Mouse (Mus musculus) B cell, adult 62 days (primary cell): ENCODE data around the gene Miip. TPM values are rescaled to one million over a fixed set of nuclear protein-coding genes. Genes with fewer than 3 reads are reported as not detected.

Source experiments
- total RNA-seq: library from RNA; stranded (reverse); gene quantifications from 4 replicates; pipeline ENCODE4 v1.2.4, GENCODE M21; 2023

The Miip gene
- 34.3 to 43.6 TPM (median 39.2 TPM) in 4 replicates for total RNA-seq

GRCm38 (mm10) chr4:147868450-147869031, at the start of gene Miip, which contains the start of gene Fv1:
Gene Miip, minus strand, starts transcription at chr4:147868816.
Gene Fv1, plus strand, starts transcription at chr4:147868979.

GRCm38 (mm10) chr4:147904313-147905089, 35.9 kb upstream of the Miip start, which contains the start of gene Mfn2:
Gene Mfn2, minus strand, starts transcription at chr4:147904704.

GRCm38 (mm10) chr4:147847614-147848583, 20.7 kb downstream of the Miip start, which contains the start of gene Zfp933:
Gene Zfp933, minus strand, starts transcription at chr4:147848366.

Other genes with a start within 250 kb of the Miip start
- 0.53 to 0.66 TPM in 2 of 4 replicates, not detected in the others for gene Zfp979, start 226.3 kb downstream of the Miip start, total RNA-seq
- gene Zfp534, start 166.3 kb downstream of the Miip start, total RNA-seq: 0.61 to 1.2 TPM (median 0.76 TPM) in 4 replicates
- 11.2 to 14.2 TPM (median 12.9 TPM) in 4 replicates for gene Zfp984, start 59.0 kb downstream of the Miip start, total RNA-seq
- gene Zfp933, start 20.4 kb downstream of the Miip start, total RNA-seq: 9.1 to 13.8 TPM (median 11.4 TPM) in 4 replicates
- 7.0 to 10.8 TPM (median 9.5 TPM) in 4 replicates for gene Fv1, start 163 bp upstream of the Miip start, total RNA-seq
- 46.8 to 60.2 TPM (median 49.2 TPM) in 4 replicates for gene Mfn2, start 35.9 kb upstream of the Miip start, total RNA-seq
- 3.3 to 6.2 TPM (median 5.4 TPM) in 4 replicates for gene Plod1, start 68.0 kb upstream of the Miip start, total RNA-seq
- gene 2510039O18Rik, start 72.1 kb upstream of the Miip start, total RNA-seq: 62.2 to 65.8 TPM (median 64.3 TPM) in 4 replicates
- not detected in 4 replicates for gene Nppb, start 117.0 kb upstream of the Miip start, total RNA-seq
- gene Nppa, start 131.9 kb upstream of the Miip start, total RNA-seq: not detected in 4 replicates
- 40.9 to 48.8 TPM (median 45.8 TPM) in 4 replicates for gene Clcn6, start 170.0 kb upstream of the Miip start, total RNA-seq
- gene Mthfr, start 170.3 kb upstream of the Miip start, total RNA-seq: 14.3 to 18.7 TPM (median 16.4 TPM) in 4 replicates
- 9.0 to 14.2 TPM (median 11.7 TPM) in 4 replicates for gene Agtrap, start 219.2 kb upstream of the Miip start, total RNA-seq